Mouse (Mus musculus): ENCODE results near the gene Slc39a10.

DNA sequence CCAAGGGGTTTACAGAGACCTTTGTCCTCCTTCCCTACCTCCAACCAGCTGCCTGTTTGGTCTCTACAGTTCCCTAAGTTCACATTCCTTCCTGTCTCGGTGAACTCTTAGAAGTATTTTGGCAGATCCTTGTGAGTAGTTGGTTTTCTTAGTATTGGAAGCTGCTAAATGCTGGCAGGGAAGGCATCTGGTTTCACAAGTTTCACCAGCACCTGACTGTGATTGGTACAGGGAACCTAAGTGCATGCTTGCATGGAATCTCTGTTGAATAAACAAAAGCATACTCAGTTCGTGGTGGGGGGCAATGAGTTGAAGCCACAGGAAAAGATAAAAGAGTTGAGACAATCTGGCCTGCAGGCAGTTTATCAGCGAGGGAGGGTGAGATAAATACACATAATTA lies 7.4 kb downstream of the Slc39a10 start:
- no peak for TF ChIP-seq POLR2A (IDR thresholded peaks at IDR 0.05; ENCODE audit: extremely low read depth, insufficient read depth, low read length)
- no peak for TF ChIP-seq CTCF (IDR thresholded peaks at IDR 0.05; ENCODE audit: extremely low read depth, insufficient read depth, low read length)
